Mouse (Mus musculus) c-Kit-positive CD71-positive TER-119-negative erythroid progenitor cells, embryonic 14.5 days (primary cell): ENCODE measurements around the gene Scgb2b12.
"Not testable (repeated sequence)": the region's sequence is repeated elsewhere in the genome, so short reads cannot be mapped to it uniquely, and the experiment has no call there.

ENCODE experiments used
- DNase-seq: peaks from one replicate; pipeline ENCODE4 v3.0.0-alpha.2; 2013; ENCODE audit warnings: low read depth

Scgb2b12 gene

GRCm38 (mm10) chr7:32327145-32327544 is at the start of gene Scgb2b12:
TSS of gene Scgb2b12 (minus strand) at chr7:32327245.
- not testable (repeated sequence) for DNase-seq

DNA sequence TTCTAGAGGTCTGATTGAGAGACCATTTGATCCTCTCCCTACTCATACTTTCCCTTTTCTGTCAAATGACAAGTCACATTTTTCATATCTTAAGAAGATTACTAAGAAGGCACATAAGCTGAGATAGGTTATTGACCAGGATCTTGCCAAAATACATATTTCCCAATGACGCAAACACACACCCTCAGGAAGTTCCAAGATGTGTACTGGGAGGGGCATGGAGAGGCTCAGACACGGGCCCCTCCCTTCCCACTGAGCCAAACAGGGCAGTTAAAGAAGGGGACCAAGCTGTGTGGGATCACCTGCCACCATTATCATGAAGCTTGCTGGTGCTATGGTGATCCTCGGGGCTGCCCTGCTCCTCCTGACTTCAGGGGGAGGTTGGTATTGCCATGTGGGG is 6.8 kb upstream of the Scgb2b12 start, which contains the start of gene Scgb1b12:
Scgb1b12 (plus strand) TSS at position 301 of the 400 bp plus-strand sequence.
- DNase-seq = not testable (repeated sequence)
